Mouse (Mus musculus): ENCODE measurements around the gene Ociad1.

Ociad1 gene

DNA sequence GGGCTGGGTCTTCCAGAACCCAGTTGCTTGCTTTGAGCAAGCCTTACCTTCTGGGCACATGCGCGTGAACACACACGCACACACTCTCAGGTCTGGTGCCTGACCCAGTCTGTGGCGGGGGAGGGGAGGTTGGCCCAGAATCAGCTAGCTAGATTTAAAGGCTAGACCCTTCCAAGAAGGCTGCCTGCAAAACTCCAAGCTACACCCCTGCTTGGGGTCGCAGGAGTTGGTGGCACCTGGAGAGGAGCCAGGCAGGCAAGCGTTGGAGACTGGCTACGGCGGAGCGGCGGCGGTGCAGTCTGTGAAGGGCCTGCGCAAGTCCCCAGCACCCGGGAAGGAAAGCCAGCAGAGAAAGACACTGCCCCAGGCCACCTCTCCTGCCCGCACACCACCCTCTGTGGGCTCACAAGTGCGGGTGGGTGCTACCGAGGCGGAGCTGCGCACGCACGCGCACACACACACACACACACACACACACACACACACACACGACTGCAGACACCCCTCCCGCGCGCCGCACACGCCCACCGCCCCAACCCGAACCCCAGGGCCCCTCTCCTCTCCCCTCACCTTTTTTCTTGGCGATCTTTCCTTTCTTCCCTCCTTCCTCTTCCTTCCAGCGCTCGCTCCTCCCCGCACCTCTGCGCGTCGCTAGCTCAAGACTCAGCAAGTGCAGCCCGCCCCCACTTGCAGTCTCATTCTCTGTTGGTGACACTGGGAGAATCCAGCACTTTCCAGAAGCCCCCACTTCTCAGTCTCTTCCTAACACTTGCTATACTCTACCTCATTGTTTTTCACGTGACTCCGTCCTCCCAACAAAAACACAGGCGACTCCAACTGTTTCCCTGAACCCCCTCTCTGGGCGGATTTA is 45.6 kb downstream of the Ociad1 start:
- DNase-seq (ENCODE audit: extremely low read depth, low read depth, low spot score), result no peak

DNA sequence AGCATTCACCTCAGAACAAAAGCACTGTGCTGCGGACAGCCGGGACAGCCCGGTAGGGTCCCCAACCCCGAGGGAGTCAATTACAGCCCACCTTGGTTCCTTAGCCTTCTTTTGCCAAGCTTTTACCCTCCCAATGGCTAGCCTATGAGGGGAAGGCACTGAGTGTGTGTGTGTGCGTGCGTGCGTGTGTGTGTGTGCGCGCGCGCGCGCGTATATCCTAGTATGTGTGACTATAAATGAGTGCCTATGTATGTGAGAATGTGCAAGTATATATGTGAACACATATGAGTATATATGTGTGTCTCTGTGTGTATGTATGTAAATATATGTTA is 46.2 kb downstream of the Ociad1 start:
- DNase-seq (ENCODE audit: extremely low read depth, low read depth, low spot score), result no peak

DNA sequence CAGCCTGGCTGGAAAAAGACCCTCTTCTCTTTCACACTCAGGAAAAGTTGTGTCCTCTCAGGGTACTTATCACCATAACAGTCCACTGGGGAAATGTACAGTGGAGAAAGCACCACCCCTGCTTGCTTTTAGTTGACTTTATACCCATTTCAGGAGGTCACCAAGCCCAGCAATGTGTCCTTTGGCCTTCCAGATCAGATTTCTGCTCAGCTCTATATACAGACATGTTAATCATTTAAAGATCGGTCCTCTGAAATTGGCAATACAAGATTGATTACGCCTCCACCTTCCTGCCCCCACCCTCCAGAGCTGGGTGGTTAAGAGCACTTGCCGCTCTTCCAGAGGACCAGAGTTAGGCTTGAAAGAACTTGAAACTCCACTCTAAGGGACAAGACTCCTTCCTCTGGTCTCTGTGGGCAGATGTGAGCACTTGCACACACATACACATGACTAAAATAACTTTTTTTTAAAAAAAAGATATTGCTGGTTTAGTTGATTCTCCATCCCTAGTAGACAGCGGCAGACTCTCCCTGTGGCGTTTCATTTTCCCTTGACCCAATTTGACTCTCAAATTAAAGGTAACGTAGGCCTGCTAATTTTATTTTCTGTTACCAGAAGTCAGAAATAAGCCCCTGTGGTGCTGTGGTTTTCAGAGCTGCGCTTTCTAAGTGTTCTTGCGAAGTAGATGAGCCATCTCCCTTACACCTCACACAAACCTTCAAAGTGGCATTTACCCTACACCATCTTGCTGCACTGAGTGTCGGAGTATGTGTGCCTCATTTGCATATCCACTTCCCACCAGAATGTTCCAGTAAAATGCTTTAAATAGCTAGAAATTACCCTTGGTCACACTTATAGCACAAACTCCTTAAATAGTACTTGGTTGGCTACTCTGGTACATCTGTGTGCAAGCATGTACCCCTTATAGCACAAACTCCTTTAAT is 47.5 kb downstream of the Ociad1 start:
- DNase-seq (ENCODE audit: extremely low read depth, low read depth, low spot score), result no peak

DNA sequence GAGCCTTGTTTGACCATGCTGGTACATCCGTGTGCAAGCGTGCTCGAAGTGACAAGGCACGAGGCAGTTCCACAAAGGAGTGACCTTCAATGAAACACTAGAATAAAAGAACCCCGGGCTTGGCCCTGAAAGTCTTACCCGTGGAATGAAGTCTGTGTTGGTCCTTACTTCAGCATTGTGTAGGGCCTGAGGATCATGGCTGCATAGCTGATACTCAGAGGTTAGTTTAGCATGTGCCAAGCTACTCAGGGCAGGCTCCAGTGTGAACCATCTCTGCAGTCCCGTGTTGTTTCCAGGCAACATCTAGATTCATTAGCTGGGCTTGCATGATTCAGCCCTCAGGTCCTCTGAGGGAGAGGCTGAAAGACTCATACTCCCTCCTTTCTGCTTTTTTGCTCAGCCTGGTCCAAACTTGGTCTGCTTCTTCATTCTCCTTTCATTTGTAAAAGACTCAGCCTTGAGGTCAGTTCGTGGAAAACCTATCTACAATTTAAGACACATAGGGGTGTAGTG is 48.2 kb downstream of the Ociad1 start, which contains the start of gene Ociad2:
Ociad2 (minus strand) TSS at position 306 of the 513 bp plus-strand sequence.
- no peak for DNase-seq (ENCODE audit: extremely low read depth, low read depth, low spot score)

DNA sequence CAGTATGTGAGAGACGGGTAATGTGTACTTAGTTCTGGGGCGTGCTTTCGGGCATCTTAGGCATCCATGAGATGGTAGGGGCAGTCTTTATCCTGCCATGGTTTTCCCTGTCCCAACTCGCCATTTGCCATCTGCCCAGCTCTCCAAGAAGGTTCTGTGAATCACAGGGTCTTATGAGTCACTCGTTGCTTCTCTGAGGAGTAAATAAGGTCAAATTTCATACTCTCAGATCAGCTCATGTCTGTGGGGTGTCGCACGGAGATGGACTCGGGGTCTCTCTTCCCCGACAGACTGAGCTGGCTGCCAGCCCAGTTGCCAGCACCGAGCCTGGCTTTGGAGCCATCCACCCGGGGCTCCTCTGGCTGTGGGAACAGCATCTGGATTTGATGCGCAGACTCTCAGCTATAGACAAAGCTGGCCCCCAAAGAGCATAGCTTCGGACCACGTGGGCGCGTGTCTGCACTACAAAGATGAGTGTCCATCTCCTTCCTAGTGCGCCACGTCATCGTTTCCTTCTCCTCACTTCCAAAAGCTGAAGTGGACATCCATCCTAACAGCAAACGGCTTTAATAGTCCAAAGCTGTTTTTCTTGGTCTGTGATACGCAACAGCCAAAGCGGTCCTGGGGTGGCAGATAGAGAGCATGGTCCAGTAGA is 50.2 kb downstream of the Ociad1 start:
- no peak for DNase-seq (ENCODE audit: extremely low read depth, low read depth, low spot score)

DNA sequence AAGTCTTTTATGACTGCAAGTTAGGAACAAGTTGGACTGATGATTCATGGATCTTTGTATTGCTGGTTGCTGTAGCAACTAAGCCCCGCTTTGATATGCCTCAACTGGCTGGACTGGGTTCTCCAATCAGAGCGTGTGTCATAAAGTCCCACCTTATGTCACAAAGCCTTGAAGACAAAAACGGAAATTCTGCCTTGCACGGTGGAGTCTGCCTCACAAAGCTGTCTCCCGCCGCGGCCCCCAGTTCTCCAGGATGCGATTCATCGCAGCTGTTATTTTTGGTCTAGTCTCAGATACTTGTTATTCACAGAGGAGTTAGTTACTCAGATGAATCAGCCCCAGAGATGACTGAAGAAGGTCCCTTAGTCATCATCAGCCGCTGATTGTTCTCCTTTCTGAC is 51.7 kb downstream of the Ociad1 start:
- no peak for DNase-seq (ENCODE audit: extremely low read depth, low read depth, low spot score)

DNA sequence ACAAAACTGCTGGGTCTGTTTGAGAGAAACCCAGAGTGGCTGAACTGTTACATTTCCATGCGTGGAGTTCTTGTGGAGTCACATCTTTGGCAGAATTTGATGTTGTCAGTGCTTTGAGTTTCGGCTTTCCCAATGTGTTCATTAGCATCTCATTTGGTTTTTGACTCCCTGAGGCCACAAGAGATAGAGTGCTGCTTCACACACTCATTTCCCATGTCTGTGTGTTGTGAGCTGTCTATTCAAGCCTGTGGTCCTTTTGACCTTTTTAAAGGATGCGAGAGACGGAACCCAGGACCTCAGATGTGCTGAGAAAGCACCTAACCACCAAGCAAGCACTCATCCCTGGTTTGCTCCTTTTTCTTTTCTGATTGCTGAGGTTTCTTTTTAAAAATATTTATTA is 52.7 kb downstream of the Ociad1 start:
- DNase-seq (ENCODE audit: extremely low read depth, low read depth, low spot score), result no peak

DNA sequence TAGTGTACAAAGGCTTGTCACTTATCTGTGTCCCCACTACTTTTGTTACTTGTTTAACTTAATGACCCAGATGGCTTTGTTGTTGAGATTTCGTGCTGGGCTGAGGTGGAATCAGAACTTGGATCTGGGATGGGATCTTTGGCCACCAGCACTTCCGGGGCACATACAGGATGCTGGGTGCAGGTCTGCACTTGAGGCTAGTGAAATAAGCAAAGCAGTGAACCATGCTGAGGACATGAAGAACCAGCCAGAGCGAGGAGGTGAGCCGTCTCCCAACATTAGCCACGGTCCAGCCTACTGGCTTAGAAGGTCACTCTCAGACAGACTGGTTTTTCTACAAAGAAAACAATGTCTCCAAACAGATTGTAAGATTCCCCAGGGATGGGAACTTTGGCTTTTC is 56.9 kb downstream of the Ociad1 start:
- DNase-seq (ENCODE audit: extremely low read depth, low read depth, low spot score), result no peak

DNA sequence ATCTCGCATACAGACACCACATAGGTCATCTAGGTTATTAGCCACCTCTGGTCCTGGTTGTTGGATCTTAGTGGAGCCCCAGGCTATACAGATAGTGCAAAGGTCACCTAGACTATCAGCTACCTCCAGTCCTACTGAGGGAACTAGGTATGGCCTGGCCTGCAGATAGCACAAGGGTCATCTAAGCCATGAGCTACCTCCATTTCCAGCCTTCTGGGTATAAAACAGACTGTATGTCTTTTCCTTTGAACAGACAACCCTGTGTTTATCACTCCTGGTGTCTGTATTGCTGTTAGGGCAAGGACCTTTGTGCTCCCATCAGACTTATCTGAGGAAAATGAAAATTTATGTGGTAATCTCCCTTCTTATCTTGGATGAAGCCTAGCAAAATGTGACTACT is 59.2 kb downstream of the Ociad1 start:
- DNase-seq (ENCODE audit: extremely low read depth, low read depth, low spot score), result no peak

DNA sequence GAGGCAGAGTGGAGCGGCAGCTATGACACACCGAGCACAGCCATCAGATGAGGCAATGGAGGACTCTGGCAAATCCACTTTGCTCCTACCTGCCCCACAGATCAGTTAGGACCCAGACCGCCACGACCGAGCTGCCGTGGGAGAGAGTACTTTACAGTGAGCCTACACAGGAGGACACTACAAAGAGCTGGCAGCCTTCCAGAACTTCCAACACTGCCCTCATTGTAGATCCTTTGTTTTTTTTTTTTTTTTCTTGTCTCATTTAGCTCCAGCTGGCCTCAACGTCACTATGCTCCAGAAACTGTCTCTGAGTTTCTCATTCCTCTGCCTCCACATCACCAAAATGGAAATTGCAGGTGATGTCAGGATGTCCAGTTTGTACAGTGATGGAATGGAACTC is 60.9 kb downstream of the Ociad1 start:
- DNase-seq (ENCODE audit: extremely low read depth, low read depth, low spot score), result no peak

DNA sequence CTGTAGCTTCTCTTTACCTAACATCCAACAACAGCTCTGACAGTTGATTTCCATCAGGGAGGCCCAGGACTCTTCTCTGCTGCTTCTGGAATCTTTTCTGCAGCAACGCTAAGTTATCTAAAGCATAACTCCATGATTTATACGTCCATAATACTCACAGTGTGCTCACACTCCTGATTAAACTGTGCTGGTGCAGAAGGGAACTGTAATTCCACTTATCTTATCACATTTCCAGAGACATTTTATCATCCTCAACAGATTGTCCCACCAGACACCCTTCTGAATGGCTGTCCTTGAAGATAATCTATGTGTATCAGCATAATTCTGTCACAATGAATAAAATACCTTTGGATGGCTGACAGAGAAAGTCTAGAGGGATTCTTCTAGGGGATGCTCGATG is 61.4 kb downstream of the Ociad1 start:
- DNase-seq (ENCODE audit: extremely low read depth, low read depth, low spot score), result no peak

DNA sequence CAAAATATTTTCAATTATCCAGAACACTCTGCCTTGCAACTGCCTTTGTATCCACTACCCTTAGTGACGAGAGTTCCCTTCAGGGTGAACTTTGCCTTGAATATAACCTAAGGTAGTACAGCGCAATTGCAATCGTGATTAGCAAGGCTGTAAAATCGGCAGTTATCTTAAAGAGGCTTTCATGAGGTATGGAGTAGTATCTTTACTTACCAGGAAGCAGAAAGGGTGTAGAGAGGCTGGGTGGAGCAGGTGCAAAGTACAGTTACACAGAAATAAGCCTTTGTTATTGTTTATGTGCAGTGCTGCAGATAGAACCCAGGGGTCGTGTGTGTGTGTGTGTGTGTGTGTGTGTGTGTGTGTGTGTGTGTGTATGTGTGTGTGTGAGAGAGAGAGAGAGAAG is 62.8 kb downstream of the Ociad1 start:
- no peak for DNase-seq (ENCODE audit: extremely low read depth, low read depth, low spot score)

DNA sequence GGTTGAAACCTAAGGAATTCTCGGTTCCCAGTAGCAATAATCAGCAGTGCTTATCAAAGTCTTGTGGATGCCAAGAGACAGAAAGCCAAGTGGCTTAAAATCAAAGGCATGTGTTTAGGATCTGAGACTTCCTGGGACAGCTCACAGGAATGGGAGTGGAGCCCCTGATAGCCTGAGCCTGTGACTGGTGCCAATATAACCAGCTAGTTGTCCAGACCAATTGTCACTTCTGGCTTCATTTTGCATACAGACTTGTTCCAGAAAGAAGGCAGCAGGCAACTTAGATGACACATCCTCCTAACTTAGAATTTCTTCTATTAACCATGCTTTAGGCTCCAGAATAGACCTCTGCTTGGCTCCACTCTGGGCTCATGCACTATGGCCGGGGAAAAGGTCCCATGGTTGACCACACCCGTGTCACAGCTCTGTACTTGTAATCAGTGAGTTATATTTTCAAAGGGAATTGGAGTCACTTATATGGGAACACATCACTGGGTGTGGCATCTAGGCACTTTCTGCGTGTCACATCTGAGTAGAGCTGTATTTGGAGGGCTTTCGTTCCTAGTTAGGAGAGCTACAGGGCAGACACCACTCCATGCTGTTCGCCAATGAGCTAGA is 66.7 kb downstream of the Ociad1 start:
- no peak for DNase-seq (ENCODE audit: extremely low read depth, low read depth, low spot score)

DNA sequence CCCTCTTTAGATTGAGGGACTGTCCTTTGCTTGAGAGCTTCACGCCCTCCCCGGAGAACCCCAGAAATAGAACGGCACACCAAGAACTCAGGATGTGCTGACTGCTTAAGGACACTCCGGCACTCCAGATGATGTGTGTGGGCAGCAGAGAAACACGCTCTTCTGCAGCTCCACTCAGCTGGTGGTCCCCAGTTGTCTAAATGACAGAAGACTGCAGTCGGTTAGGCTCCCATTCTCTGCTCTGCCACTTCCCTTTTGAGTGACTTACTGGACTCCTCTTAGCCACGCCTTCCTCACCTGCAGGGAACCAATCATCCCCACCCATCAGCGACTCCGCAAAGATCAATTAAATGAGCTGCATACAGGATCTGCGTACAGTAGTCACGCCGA is 67.2 kb downstream of the Ociad1 start:
- no peak for DNase-seq (ENCODE audit: extremely low read depth, low read depth, low spot score)

DNA sequence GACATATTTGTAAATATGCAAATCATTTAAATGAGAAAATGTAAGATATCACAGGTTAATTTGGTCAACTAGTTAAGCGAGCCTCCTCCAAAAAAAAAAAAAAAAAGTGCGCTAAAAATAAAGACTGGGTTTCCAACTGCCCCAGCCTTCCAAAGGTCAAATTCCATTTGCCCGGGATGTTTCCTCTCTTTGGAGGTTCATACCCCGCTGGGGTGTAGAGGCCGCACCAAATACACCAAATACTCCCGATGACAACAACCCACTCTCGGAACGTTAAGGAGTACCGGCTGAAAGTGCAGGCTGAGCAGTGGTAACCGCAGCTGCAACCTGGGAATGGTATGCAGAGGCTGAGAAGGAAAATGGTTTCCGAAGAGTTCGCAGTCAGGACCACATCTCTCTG is 67.7 kb downstream of the Ociad1 start:
- no peak for DNase-seq (ENCODE audit: extremely low read depth, low read depth, low spot score)

DNA sequence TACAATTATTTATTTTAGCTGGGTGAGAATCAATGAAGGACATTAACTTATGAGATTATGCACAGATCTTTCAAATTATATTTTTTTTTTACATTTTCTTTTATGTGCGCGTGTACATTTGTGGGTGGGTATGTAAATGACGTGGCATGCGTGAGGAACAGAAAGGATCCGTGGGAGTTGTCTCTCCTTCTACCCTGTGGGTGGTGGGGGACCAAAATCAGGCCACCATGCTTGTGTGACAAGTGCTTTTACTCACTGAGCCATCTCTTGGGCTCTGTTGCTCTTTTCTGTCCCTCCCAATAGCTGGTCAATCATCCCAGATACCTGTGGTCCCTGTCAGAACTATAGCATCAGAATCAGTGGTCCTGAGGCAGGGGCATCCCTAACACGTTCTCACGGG is 69.8 kb downstream of the Ociad1 start:
- DNase-seq (ENCODE audit: extremely low read depth, low read depth, low spot score), result no peak

DNA sequence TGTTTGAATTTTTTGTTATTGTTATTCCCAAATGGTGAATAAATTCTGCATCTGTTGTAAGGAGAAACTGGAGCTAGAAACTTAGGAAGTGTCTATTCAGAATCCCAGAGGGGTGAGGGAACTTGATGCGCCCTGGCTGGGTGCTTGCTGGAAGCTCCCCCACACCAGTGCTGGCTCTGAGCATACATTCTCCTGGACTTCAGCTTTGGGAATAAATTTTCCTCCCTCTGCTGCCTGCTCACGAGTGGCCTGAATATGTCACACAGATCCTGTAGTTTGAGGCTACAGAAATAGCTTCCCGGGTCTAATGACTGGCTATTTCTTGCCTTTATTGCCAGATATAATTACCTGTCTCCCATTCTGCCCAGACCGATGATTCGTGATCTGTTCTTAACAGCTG is 70.2 kb downstream of the Ociad1 start:
- no peak for DNase-seq (ENCODE audit: extremely low read depth, low read depth, low spot score)

Measured in fat pad, adult 2 months (tissue).